Mouse (Mus musculus) spleen, adult 2 months (tissue): ENCODE data around the gene Klf4.

Source experiments
- CTCF ChIP-seq: fragments of 200-500 bp; IDR thresholded peaks from 2 replicates; pipeline ENCODE4 v1.5.1; 2011; ENCODE audit warnings: mild to moderate bottlenecking, inconsistent platforms; ENCODE audit not compliant: insufficient read depth, insufficient read length, insufficient replicate concordance; ENCODE audit errors: extremely low read depth
- POLR2A ChIP-seq: fragments of 200-500 bp; IDR thresholded peaks from 2 replicates; pipeline ENCODE4 v1.6.1; 2011; ENCODE audit warnings: low read depth, low read length, inconsistent platforms

GRCm38 (mm10) chr4:55542753-55543152 is 10.5 kb upstream of the Klf4 start:
- TF ChIP-seq CTCF (no peak), POLR2A (no peak)
